Comparison of ENCODE assay signal across 20 mouse cellular contexts in genomic region chr11:65092851-65093250, GRCm38 (mm10).
DNase-seq lines count a peak whose midpoint lies in the region; ATAC-seq and TF ChIP-seq lines count a peak whose summit lies in the region.
"Had no signal": no experiment of that assay in that cellular context is flagged by ENCODE, and none has a peak within 500 bp of the region (broad histone marks: within the 10 kb centered on the region; RNA-seq: fewer than 3 reads in every experiment).

No protein-coding gene starts in this region.

- no peaks in the 10 kb centered on the region for H3K27me3 ChIP-seq in heart, embryonic 15.5 days
- H3K27me3 ChIP-seq in lung, embryonic 15.5 days, result no peaks in the 10 kb centered on the region
- no peaks in the 10 kb centered on the region for H3K27me3 ChIP-seq in lung, postnatal 0 days (replicated peaks; ENCODE audit: insufficient read depth, low read length)
- H3K27me3 ChIP-seq: embryonic facial prominence, embryonic 13.5 days; forebrain, embryonic 12.5 days; hindbrain, embryonic 15.5 days; limb, embryonic 13.5 days; liver, embryonic 12.5 days had no signal

- no peak for ATAC-seq in heart, embryonic 15.5 days (replicated peaks; ENCODE audit: insufficient number of reproducible peaks, insufficient read depth, low FRiP score, low read depth)
- no peak for ATAC-seq in lung, embryonic 15.5 days (ENCODE audit: borderline replicate concordance, extremely low read depth, low FRiP score, low TSS enrichment)
- ATAC-seq in lung, postnatal 0 days, result no peak
- ATAC-seq: liver, embryonic 12.5 days had no signal

- H3K4me2 ChIP-seq in heart, embryonic 15.5 days, result no peak overlapping the region
- no peak overlapping the region for H3K4me2 ChIP-seq in lung, embryonic 15.5 days
- H3K4me2 ChIP-seq in lung, postnatal 0 days (replicated peaks; ENCODE audit: low read depth, low read length), result no peak overlapping the region
- H3K4me2 ChIP-seq: embryonic facial prominence, embryonic 13.5 days; forebrain, embryonic 12.5 days; heart, embryonic 11.5 days; hindbrain, embryonic 15.5 days; limb, embryonic 13.5 days; liver, embryonic 12.5 days had no signal

- H3K4me1 ChIP-seq in heart, embryonic 15.5 days (replicated peaks), result peaks cover 19% of the 10 kb centered on the region
- H3K4me1 ChIP-seq in lung, embryonic 15.5 days, result 0 out of 2 replicates have a peak, but pooled peaks cover 7% of the 10 kb centered on the region
- no peaks in the 10 kb centered on the region for H3K4me1 ChIP-seq in lung, postnatal 0 days (ENCODE audit: insufficient read depth, low read depth, low read length)
- H3K4me1 ChIP-seq: embryonic facial prominence, embryonic 13.5 days; forebrain, embryonic 12.5 days; hindbrain, embryonic 15.5 days; limb, embryonic 13.5 days; liver, embryonic 12.5 days had no signal

- no peak for DNase-seq in heart, adult 18-20 months
- DNase-seq in lung, postnatal 4 days, result no peak
- DNase-seq in lung, postnatal 0 days (ENCODE audit: low spot score), result peak; percentile 36
- DNase-seq in layer of hippocampus, postnatal 14 days (ENCODE audit: low spot score in 2 of 2), result no peak
- DNase-seq in cerebellum, postnatal 14 days, result no peak
- DNase-seq: adrenal gland, postnatal 25 days; cerebellum, adult 11 months; gastrocnemius, postnatal 36 days; heart, postnatal 14 days; kidney, adult 9 months had no signal

- H3K9me3 ChIP-seq in heart, embryonic 15.5 days (replicated peaks), result no peaks in the 10 kb centered on the region
- no peaks in the 10 kb centered on the region for H3K9me3 ChIP-seq in lung, embryonic 15.5 days
- no peaks in the 10 kb centered on the region for H3K9me3 ChIP-seq in lung, postnatal 0 days (ENCODE audit: low read length)
- H3K9me3 ChIP-seq: embryonic facial prominence, embryonic 13.5 days; forebrain, embryonic 12.5 days; hindbrain, embryonic 15.5 days; liver, embryonic 12.5 days had no signal

- H3K4me3 ChIP-seq in heart, embryonic 15.5 days, result no peak overlapping the region
- H3K4me3 ChIP-seq in lung, embryonic 15.5 days, result no peak overlapping the region
- H3K4me3 ChIP-seq in lung, postnatal 0 days (ENCODE audit: low read depth, low read length), result no peak overlapping the region
- H3K4me3 ChIP-seq: embryonic facial prominence, embryonic 13.5 days; erythroblast, embryonic 14.5 days; forebrain, embryonic 12.5 days; hindbrain, embryonic 15.5 days; limb, embryonic 13.5 days; liver, embryonic 12.5 days had no signal

- TF ChIP-seq EP300 in lung, postnatal 0 days (IDR thresholded peaks at IDR 0.05), result no peak

- peak overlapping the region; percentile 18; the same call in 1 of the 2 replicates for H3K27ac ChIP-seq in heart, embryonic 15.5 days
- H3K27ac ChIP-seq in lung, embryonic 15.5 days, result peak overlapping the region; percentile 26; the same call in 1 of the 2 replicates
- no peak overlapping the region for H3K27ac ChIP-seq in lung, postnatal 0 days (ENCODE audit: low read length)
- H3K27ac ChIP-seq: embryonic facial prominence, embryonic 13.5 days; forebrain, embryonic 12.5 days; hindbrain, embryonic 15.5 days; limb, embryonic 13.5 days; liver, embryonic 12.5 days; macrophage had no signal

- no peaks in the 10 kb centered on the region for H3K36me3 ChIP-seq in heart, embryonic 15.5 days
- H3K36me3 ChIP-seq in lung, embryonic 15.5 days, result no peaks in the 10 kb centered on the region
- H3K36me3 ChIP-seq in lung, postnatal 0 days (ENCODE audit: insufficient read depth, low read length), result no peaks in the 10 kb centered on the region
- H3K36me3 ChIP-seq: embryonic facial prominence, embryonic 13.5 days; forebrain, embryonic 12.5 days; hindbrain, embryonic 15.5 days; limb, embryonic 13.5 days; liver, embryonic 12.5 days had no signal

- 45% methylated on average over 8 of the region's 8 CpGs for WGBS in heart, embryonic 15.5 days
- 48% methylated on average over 8 of the region's 8 CpGs for WGBS in lung, embryonic 15.5 days
- 55% methylated on average over 8 of the region's 8 CpGs for WGBS in lung, postnatal 0 days

- no peak overlapping the region for H3K9ac ChIP-seq in heart, embryonic 15.5 days
- no peak overlapping the region for H3K9ac ChIP-seq in lung, embryonic 15.5 days
- no peak overlapping the region for H3K9ac ChIP-seq in lung, postnatal 0 days (replicated peaks; ENCODE audit: low read depth)
- H3K9ac ChIP-seq: embryonic facial prominence, embryonic 13.5 days; forebrain, embryonic 12.5 days; hindbrain, embryonic 15.5 days; limb, embryonic 13.5 days; liver, embryonic 12.5 days had no signal

- TF ChIP-seq CTCF in lung, postnatal 0 days (IDR thresholded peaks at IDR 0.05), result no peak
